ENCODE assay signal across 26 mouse cellular contexts in genomic region chr12:77142224-77142623, GRCm38 (mm10).
"Had no signal": no experiment of that assay in that cellular context is flagged by ENCODE, and none has a peak within 500 bp of the region (broad histone marks: within the 10 kb centered on the region; RNA-seq: fewer than 3 reads in every experiment).

No protein-coding gene starts in this region.

- H3K27ac ChIP-seq: embryonic facial prominence, embryonic 10.5 days; embryonic facial prominence, embryonic 12.5 days; embryonic facial prominence, embryonic 13.5 days; embryonic facial prominence, embryonic 15.5 days; forebrain, embryonic 10.5 days; forebrain, embryonic 12.5 days; forebrain, embryonic 13.5 days; gastrocnemius, adult 2 months; heart, adult 2 months had no signal

- H3K4me1 ChIP-seq: embryonic facial prominence, embryonic 13.5 days; embryonic facial prominence, embryonic 15.5 days; forebrain, embryonic 10.5 days; forebrain, embryonic 12.5 days; forebrain, embryonic 13.5 days had no signal

- ATAC-seq: forebrain, embryonic 13.5 days; forebrain, embryonic 14.5 days; forebrain, embryonic 16.5 days; forebrain, postnatal 0 days had no signal

- H3K4me3 ChIP-seq: embryonic facial prominence, embryonic 10.5 days; embryonic facial prominence, embryonic 12.5 days; embryonic facial prominence, embryonic 13.5 days; embryonic facial prominence, embryonic 15.5 days; erythroblast, embryonic 14.5 days; forebrain, embryonic 10.5 days; forebrain, embryonic 12.5 days; forebrain, embryonic 13.5 days; gastrocnemius, adult 2 months; heart, adult 2 months had no signal

- DNase-seq: cerebellum, adult 8-10 months; cerebellum, adult 9-10 months; cerebellum, adult 9-11 months; cerebellum, postnatal 10 days; cerebellum, postnatal 14 days; cerebellum, postnatal 25 days; cerebellum, postnatal 36 days; embryo, embryonic 11 days; forebrain, postnatal 0 days; gastrocnemius, adult 2 months; gastrocnemius, postnatal 10 days; gastrocnemius, postnatal 14 days; gastrocnemius, postnatal 25 days; gastrocnemius, postnatal 36 days; heart, adult 18-20 months; heart, adult 2 months had no signal

- H3K36me3 ChIP-seq: embryonic facial prominence, embryonic 10.5 days; embryonic facial prominence, embryonic 12.5 days; embryonic facial prominence, embryonic 13.5 days; embryonic facial prominence, embryonic 15.5 days; forebrain, embryonic 10.5 days; forebrain, embryonic 12.5 days had no signal

- H3K9me3 ChIP-seq: embryonic facial prominence, embryonic 10.5 days; embryonic facial prominence, embryonic 12.5 days; embryonic facial prominence, embryonic 13.5 days; embryonic facial prominence, embryonic 15.5 days; forebrain, embryonic 10.5 days; forebrain, embryonic 12.5 days; forebrain, embryonic 13.5 days had no signal

- H3K9ac ChIP-seq: embryonic facial prominence, embryonic 12.5 days; embryonic facial prominence, embryonic 13.5 days; embryonic facial prominence, embryonic 15.5 days; forebrain, embryonic 12.5 days; forebrain, embryonic 13.5 days; forebrain, postnatal 0 days had no signal

- H3K4me2 ChIP-seq: embryonic facial prominence, embryonic 12.5 days; embryonic facial prominence, embryonic 13.5 days; embryonic facial prominence, embryonic 15.5 days; forebrain, embryonic 12.5 days; forebrain, embryonic 13.5 days had no signal

- H3K27me3 ChIP-seq: embryonic facial prominence, embryonic 12.5 days; embryonic facial prominence, embryonic 15.5 days; forebrain, embryonic 12.5 days; forebrain, embryonic 13.5 days had no signal
